Mouse (Mus musculus) forebrain, embryonic 11.5 days (tissue): ENCODE results near the gene Mkrn1. TPM values are rescaled to one million over a fixed set of nuclear protein-coding genes. Genes with fewer than 3 reads are reported as not detected.
"Not testable (repeated sequence)": the region's sequence is repeated elsewhere in the genome, so short reads cannot be mapped to it uniquely, and the experiment has no call there.

Source experiments
- ATAC-seq: fragments of 200-750 bp; cut with Nextera tagmentation; replicated peaks from 2 replicates; pipeline ENCODE4 v1.8.0; 2017; ENCODE audit warnings: moderate TSS enrichment; ENCODE audit not compliant: low FRiP score
- DNase-seq: peaks from one replicate; pipeline ENCODE4 v3.0.0-alpha.2; 2017; ENCODE audit warnings: low spot score
- H3K27ac ChIP-seq: fragments of 300-500 bp; sonication (generic); 2 replicates; pipeline ENCODE4 v1.5.1; 2014; ENCODE audit warnings: low read depth, low read length
- H3K27me3 ChIP-seq: fragments of 300-500 bp; sonication (generic); 2 replicates; pipeline ENCODE4 v1.6.1; 2014; ENCODE audit warnings: mild to moderate bottlenecking, low read length, mixed read lengths; ENCODE audit not compliant: control insufficient read depth, insufficient read depth
- H3K36me3 ChIP-seq: fragments of 300-500 bp; sonication (generic); 2 replicates; pipeline ENCODE4 v1.6.1; 2014; ENCODE audit warnings: mild to moderate bottlenecking, low read length, moderate library complexity, mixed read lengths; ENCODE audit not compliant: control insufficient read depth, insufficient read depth
- H3K4me1 ChIP-seq: fragments of 300-500 bp; sonication (generic); replicated peaks from 2 replicates; pipeline ENCODE4 v1.6.1; 2014; ENCODE audit warnings: low read length, mixed read lengths; ENCODE audit not compliant: control insufficient read depth, insufficient read depth
- H3K4me2 ChIP-seq: fragments of 300-500 bp; sonication (generic); 2 replicates; pipeline ENCODE4 v1.6.1; 2014; ENCODE audit warnings: low read depth, mild to moderate bottlenecking, low read length, moderate library complexity, mixed read lengths; ENCODE audit not compliant: severe bottlenecking
- H3K4me3 ChIP-seq: fragments of 300-500 bp; sonication (generic); 2 replicates; pipeline ENCODE4 v1.5.1; 2014; ENCODE audit warnings: low read depth, low read length
- H3K9ac ChIP-seq: fragments of 300-500 bp; sonication (generic); 2 replicates; pipeline ENCODE4 v1.6.1; 2014; ENCODE audit warnings: low read length
- H3K9me3 ChIP-seq: fragments of 300-500 bp; sonication (generic); 2 replicates; pipeline ENCODE4 v1.6.1; 2016; ENCODE audit warnings: low read length, mixed read lengths; ENCODE audit not compliant: control insufficient read depth
- WGBS: fragments of 180-500 bp; shearing (Covaris S2); extraction: QIAGEN DNeasy Blood & Tissue Kit; methylation state at CpG from one replicate; pipeline ENCODE4 v1.1.7; 2014; 5-methylcytosine and 5-hydroxymethylcytosine counted together
- polyA plus RNA-seq: library from polyadenylated mRNA; unstranded; fragments of >200 nt; fragmentation: Nextera tagmentation; extraction: Ambion mirVana; gene quantifications from 2 replicates; pipeline ENCODE4 v1.2.1, GENCODE M21; 2014

The Mkrn1 gene
- polyA plus RNA-seq, 1 experiment from 2014 or later = 91.9 TPM

GRCm38 (mm10) chr6:39450580-39450979 is 30.3 kb upstream of the Mkrn1 start:
- Histone ChIP-seq H3K9me3 (no peaks in the 10 kb centered on the region), H3K36me3 (no peaks in the 10 kb centered on the region), H3K4me2 (no peak overlapping the region), H3K9ac (no peak overlapping the region), H3K4me3 (no peak overlapping the region), H3K27me3 (no peaks in the 10 kb centered on the region), H3K4me1 (no peaks in the 10 kb centered on the region; the same call in 1 of the 2 replicates), H3K27ac (no peak overlapping the region)
- DNase-seq (no peak), ATAC-seq (no peak)
- 96% methylated on average over 4 of the region's 4 CpGs for WGBS

GRCm38 (mm10) chr6:39447429-39448185 is 27.3 kb upstream of the Mkrn1 start:
- H3K36me3 ChIP-seq = no peaks in the 10 kb centered on the region
- H3K9me3 ChIP-seq = no peaks in the 10 kb centered on the region
- H3K9ac ChIP-seq = no peak overlapping the region
- 50% methylated on average over 4 of the region's 4 CpGs for WGBS
- no peak for DNase-seq
- no peaks in the 10 kb centered on the region; the same call in 1 of the 2 replicates for H3K4me1 ChIP-seq
- H3K4me3 ChIP-seq = no peak overlapping the region
- no peak for ATAC-seq
- H3K4me2 ChIP-seq = no peak overlapping the region
- no peak overlapping the region for H3K27ac ChIP-seq
- no peaks in the 10 kb centered on the region for H3K27me3 ChIP-seq

GRCm38 (mm10) chr6:39445801-39446572 is 25.7 kb upstream of the Mkrn1 start:
- H3K4me3 ChIP-seq = no peak overlapping the region
- H3K4me1 ChIP-seq = no peaks in the 10 kb centered on the region; the same call in 1 of the 2 replicates
- no peaks in the 10 kb centered on the region for H3K9me3 ChIP-seq
- no peaks in the 10 kb centered on the region for H3K36me3 ChIP-seq
- WGBS = 2% methylated on average over 19 of the region's 19 CpGs
- H3K27ac ChIP-seq = no peak overlapping the region
- ATAC-seq (0 out of 2 replicates have a peak, but pooled peaks have one; percentile 46), DNase-seq (peak; percentile 63)
- H3K9ac ChIP-seq = no peak overlapping the region
- peak overlapping the region; percentile 3; the same call in 1 of the 2 replicates for H3K4me2 ChIP-seq
- no peaks in the 10 kb centered on the region for H3K27me3 ChIP-seq

GRCm38 (mm10) chr6:39442786-39443287 is 22.6 kb upstream of the Mkrn1 start:
- Histone ChIP-seq H3K9ac (no peak overlapping the region), H3K4me2 (no peak overlapping the region), H3K9me3 (no peaks in the 10 kb centered on the region), H3K27me3 (no peaks in the 10 kb centered on the region), H3K4me1 (no peaks in the 10 kb centered on the region; the same call in 1 of the 2 replicates), H3K27ac (no peak overlapping the region), H3K4me3 (no peak overlapping the region), H3K36me3 (no peaks in the 10 kb centered on the region)
- ATAC-seq (no peak), DNase-seq (no peak)

- Histone ChIP-seq H3K9ac (no peak overlapping the region), H3K27me3 (no peaks in the 10 kb centered on the region), H3K4me2 (no peak overlapping the region), H3K4me1 (no peaks in the 10 kb centered on the region), H3K27ac (no peak overlapping the region), H3K4me3 (no peak overlapping the region), H3K9me3 (no peaks in the 10 kb centered on the region), H3K36me3 (no peaks in the 10 kb centered on the region)
- DNase-seq = no peak
- no peak for ATAC-seq
These were observed 19.9 kb upstream of the Mkrn1 start for GRCm38 (mm10) chr6:39440207-39440606.

GRCm38 (mm10) chr6:39437519-39437918 is 17.3 kb upstream of the Mkrn1 start:
- H3K4me2 ChIP-seq, H3K9ac ChIP-seq, H3K9me3 ChIP-seq, H3K4me1 ChIP-seq, H3K27me3 ChIP-seq, H3K27ac ChIP-seq, H3K4me3 ChIP-seq, DNase-seq, H3K36me3 ChIP-seq, ATAC-seq: not testable (repeated sequence)
- WGBS = 92% methylated on average over 6 of the region's 6 CpGs

GRCm38 (mm10) chr6:39435875-39436274 is 15.6 kb upstream of the Mkrn1 start:
- no peak overlapping the region for H3K27ac ChIP-seq
- H3K36me3 ChIP-seq = no peaks in the 10 kb centered on the region
- no peak overlapping the region for H3K9ac ChIP-seq
- no peak overlapping the region for H3K4me3 ChIP-seq
- DNase-seq = no peak
- H3K27me3 ChIP-seq = no peaks in the 10 kb centered on the region
- ATAC-seq = no peak
- no peaks in the 10 kb centered on the region for H3K4me1 ChIP-seq
- no peaks in the 10 kb centered on the region for H3K9me3 ChIP-seq
- no peak overlapping the region for H3K4me2 ChIP-seq
- WGBS = 88% methylated on average over 5 of the region's 5 CpGs

- Histone ChIP-seq H3K4me1 (no peaks in the 10 kb centered on the region), H3K36me3 (no peaks in the 10 kb centered on the region), H3K27ac (no peak overlapping the region), H3K4me3 (no peak overlapping the region), H3K9ac (no peak overlapping the region), H3K9me3 (no peaks in the 10 kb centered on the region), H3K27me3 (no peaks in the 10 kb centered on the region), H3K4me2 (no peak overlapping the region)
- ATAC-seq (0 out of 2 replicates have a peak, but pooled peaks have one; percentile 56), DNase-seq (no peak)
- WGBS = 30% methylated on average over 2 of the region's 2 CpGs
These were observed 14.7 kb upstream of the Mkrn1 start for GRCm38 (mm10) chr6:39434886-39435492.
